Mouse (Mus musculus): ENCODE results near the gene Sapcd1.

Sapcd1 gene

DNA sequence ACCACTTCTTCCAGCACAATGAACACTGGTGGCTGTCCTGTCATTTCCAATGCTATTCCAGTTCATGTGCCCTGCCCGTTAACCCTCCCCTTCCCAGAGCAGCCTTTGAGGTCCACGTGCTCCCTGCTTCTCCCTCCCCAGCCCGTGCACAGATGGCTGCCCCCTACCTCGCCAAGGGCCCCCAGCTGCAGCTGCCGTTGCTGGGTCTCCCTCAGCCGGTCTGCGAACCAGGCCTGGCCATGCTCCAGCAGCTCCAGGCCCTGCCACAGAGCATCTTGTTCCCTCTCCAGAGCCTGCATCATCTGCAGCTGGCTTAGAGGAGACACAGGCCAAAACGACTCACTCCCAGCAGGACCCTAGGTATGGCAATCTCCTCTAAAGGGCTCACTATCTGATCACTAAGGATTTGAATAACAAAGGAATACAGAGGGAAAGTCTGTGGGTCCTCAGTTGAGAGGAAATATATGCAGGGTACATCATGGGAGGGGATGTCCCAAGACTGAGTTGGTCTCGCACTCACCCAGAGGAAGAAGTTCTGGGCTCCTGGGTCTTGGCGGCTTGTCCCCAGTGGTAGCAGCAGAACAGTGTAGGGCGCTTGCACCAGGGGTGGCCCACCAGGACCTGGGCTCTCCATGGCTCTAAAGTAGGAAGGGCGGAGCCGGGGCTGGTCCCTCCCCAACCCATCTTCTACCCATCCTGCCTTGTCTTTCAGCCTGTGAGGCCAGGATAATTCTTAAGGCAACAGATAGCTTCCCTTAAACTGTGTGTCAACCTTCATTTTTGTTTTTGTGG lies at the start of gene Sapcd1:
Sapcd1 (minus strand) TSS at position 740 of the 792 bp plus-strand sequence.
- DNase-seq (ENCODE audit: low spot score in 2 of 2): no peak

DNA sequence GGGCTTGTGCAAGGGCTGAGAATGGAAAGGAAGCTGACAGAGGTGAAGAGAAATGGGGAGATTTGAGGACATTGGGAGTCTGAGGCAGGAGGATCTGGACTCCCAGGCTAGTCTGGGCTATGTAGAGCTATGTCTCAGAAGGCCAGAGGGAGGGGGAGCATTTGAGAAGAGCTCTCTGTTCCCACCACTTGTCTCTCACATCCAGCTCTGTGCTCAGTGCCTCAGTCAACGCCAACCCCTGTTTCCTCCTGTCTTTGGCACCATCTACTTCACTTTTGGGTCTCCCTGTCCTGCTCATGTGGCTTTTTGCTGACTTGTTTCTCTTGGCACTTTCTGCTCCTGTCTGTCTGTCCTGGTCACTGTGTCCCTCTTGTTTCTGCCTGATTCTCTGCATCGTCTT lies 49.5 kb upstream of the Sapcd1 start:
- DNase-seq (ENCODE audit: low spot score in 2 of 2): no peak

DNA sequence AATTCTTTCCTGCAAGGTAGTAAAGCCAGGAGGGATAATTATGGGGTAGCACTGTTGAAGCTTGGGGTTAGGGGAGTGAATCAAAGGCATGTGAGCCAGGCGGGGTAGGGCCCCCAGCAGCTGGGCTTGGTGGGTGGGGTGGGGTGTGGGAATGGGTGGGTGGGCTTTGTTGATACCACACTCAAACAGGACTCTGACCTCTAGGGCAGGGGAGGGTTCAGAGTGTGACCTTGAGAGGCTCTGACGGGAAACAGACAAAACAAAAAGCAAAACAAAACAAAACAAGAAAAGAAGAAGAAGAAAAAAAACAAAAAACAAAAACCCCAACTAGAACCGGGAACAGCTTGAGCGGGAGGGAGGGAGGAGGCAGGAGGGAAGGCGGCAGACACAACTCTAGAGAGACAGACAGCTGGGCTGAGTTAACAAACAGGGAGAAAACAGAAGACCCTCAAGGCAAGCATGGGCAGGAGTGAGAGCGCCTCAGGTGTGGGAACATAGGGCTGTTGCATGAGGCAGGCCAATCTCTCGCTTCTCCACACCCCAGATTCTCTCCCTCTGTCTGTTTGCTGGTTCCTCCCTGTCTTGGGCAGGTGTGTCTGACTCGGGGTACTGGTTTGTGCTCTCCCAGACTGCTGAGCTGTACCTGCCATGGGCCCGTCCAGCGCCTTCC lies 48.8 kb upstream of the Sapcd1 start, which contains the start of gene Ly6g6e:
Ly6g6e (plus strand) TSS at position 396 of the 670 bp plus-strand sequence.
- DNase-seq (ENCODE audit: low spot score in 2 of 2): no peak

GRCm38 (mm10) chr17:35074097-35074496 lies 46.3 kb upstream of the Sapcd1 start:
- no peak for DNase-seq (ENCODE audit: low spot score in 2 of 2)

- no peak for DNase-seq (ENCODE audit: low spot score in 2 of 2)
Measured at GRCm38 (mm10) chr17:35071454-35071853, 43.6 kb upstream of the Sapcd1 start.

GRCm38 (mm10) chr17:35070556-35071229 lies 42.9 kb upstream of the Sapcd1 start:
- no peak for DNase-seq (ENCODE audit: low spot score in 2 of 2)

- no peak for DNase-seq (ENCODE audit: low spot score in 2 of 2)
Measured at GRCm38 (mm10) chr17:35068213-35068914, 40.5 kb upstream of the Sapcd1 start.

DNA sequence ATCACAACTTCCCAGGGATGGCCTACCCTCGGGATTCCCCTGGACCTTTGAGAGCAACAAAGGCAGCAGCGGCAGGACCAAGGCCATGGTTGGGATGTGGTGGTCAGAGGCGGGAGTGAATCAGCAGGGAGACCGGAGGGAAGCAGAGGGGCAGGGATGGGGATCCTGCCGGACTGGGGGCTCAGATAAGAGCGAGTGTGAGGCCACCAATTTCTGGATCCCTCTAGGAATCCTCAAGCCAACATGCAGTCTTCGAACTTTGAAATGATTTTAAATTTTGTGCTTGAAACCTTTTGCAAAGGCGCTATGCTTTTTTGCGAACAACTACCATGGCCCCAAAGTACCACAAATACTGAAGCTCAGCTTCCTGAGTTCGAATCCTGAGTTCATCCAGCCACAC lies 38.3 kb upstream of the Sapcd1 start, which contains the start of gene Mpig6b:
Mpig6b (minus strand) TSS at position 101 of the 400 bp plus-strand sequence.
- no peak for DNase-seq (ENCODE audit: low spot score in 2 of 2)

- no peak for DNase-seq (ENCODE audit: low spot score in 2 of 2)
Measured at GRCm38 (mm10) chr17:35064951-35065947, 37.4 kb upstream of the Sapcd1 start, which contains the start of gene Ly6g6c. TSS of gene Ly6g6c (plus strand) at chr17:35065388.

- no peak for DNase-seq (ENCODE audit: low spot score in 2 of 2)
Measured at GRCm38 (mm10) chr17:35064378-35064877, 36.6 kb upstream of the Sapcd1 start.

DNA sequence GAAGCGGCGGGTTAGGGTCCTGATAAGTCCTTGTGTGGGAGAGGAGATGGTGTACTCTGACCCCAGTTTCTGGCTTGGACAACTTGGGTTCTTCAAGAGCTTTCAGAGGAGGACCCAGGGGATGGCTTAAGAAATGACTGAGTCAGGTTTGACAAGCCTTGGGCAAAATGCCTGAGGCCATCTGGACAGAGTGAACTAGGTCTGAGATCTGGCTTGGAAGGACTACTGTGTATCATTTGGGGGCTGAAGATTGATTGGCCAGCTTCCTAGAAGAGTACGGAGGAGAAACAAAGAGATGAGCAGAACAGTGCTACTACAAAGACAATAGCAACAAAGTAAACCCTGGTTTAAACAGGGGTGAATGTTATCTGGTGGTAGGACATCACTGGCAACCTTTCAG lies 35.6 kb upstream of the Sapcd1 start:
- DNase-seq (ENCODE audit: low spot score in 2 of 2): no peak

- DNase-seq (ENCODE audit: low spot score in 2 of 2): no peak
Measured at GRCm38 (mm10) chr17:35061299-35061698, 33.5 kb upstream of the Sapcd1 start.

DNA sequence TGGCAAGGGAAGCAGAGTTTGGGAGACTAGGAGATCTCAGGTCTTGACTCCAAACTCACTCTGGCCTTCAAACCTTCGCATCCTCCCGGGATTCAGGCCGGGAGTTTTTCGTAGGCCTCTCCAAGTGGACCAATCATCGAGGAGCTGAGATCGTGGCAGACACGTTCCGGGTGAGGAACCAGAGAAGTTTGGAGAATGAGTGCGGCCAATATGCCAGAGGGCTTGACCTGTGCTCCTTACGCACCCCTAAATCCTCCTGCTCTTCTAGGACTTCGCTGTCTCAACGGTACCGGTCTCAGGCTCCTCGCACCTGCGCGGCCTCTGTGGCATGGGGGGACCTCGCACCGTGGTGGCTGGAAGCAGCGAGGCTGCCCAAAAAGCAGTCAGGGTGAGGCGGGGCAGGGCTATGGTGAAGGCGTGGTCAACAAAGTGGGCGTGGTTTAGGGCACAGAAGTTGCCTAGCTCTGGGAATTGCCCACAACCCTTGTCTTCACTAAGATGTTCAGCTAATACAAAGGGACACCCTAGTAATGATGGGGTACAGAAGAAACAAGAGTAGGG lies 33.0 kb upstream of the Sapcd1 start:
- DNase-seq (ENCODE audit: low spot score in 2 of 2): no peak

GRCm38 (mm10) chr17:35060071-35060470 lies 32.3 kb upstream of the Sapcd1 start:
- no peak for DNase-seq (ENCODE audit: low spot score in 2 of 2)

- DNase-seq (ENCODE audit: low spot score in 2 of 2): peak; percentile 72 to 86
Measured at GRCm38 (mm10) chr17:35058911-35059892, 31.4 kb upstream of the Sapcd1 start, which contains the start of gene Ddah2. TSS of gene Ddah2 (plus strand) at chr17:35059035.

GRCm38 (mm10) chr17:35058316-35058715 lies 30.5 kb upstream of the Sapcd1 start:
- no peak for DNase-seq (ENCODE audit: low spot score in 2 of 2)

DNA sequence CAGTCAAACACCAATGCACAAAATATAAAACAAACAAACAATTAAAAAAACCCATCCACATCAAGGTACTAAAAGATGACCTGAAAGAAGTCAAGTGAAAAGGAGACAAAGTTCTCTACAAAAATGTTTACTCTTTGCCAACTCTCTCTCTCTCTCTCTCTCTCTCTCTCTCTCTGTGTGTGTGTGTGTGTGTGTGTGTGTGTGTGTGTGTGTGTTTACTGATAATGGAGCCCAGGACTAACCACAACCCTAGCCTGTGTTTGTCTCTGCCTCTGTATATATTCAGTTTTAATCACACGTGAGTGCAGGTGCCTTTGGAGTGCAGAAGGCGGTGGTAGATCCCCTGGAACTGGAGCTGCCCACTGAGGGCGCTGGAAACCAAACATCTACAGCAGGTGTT lies 29.3 kb upstream of the Sapcd1 start:
- DNase-seq (ENCODE audit: low spot score in 2 of 2): no peak

GRCm38 (mm10) chr17:35055691-35056495 lies 28.1 kb upstream of the Sapcd1 start:
- DNase-seq (ENCODE audit: low spot score in 2 of 2): no peak

Measured in natural killer cell, adult 2 months (primary cell).